Mouse (Mus musculus) lung, postnatal 0 days (tissue): ENCODE measurements around the gene Elk3.

ENCODE experiments used
- CTCF ChIP-seq: IDR thresholded peaks from 2 replicates; pipeline ENCODE4 v1.5.1; 2016; ENCODE audit warnings: antibody characterized with exemption, mild to moderate bottlenecking
- EP300 ChIP-seq: IDR thresholded peaks from 2 replicates; pipeline ENCODE4 v1.6.1; 2016; ENCODE audit warnings: antibody characterized with exemption, mild to moderate bottlenecking, control low read depth

GRCm38 (mm10) chr10:93305946-93306345 lies 5.0 kb downstream of the Elk3 start:
- TF ChIP-seq EP300 (no peak), CTCF (no peak)
